Mouse (Mus musculus): ENCODE measurements around the gene Alg3. TPM values are rescaled to one million over a fixed set of nuclear protein-coding genes. Genes with fewer than 3 reads are reported as not detected.

The Alg3 gene
- polyA plus RNA-seq, 1 experiment: 18.3 TPM

GRCm38 (mm10) chr16:20610501-20611356 is 806 bp downstream of the Alg3 start:
- TF ChIP-seq POLR2A (IDR thresholded peaks at IDR 0.05; ENCODE audit: extremely low read depth, insufficient read depth, low read length): peak; percentile 89
- TF ChIP-seq CTCF (IDR thresholded peaks at IDR 0.05; ENCODE audit: extremely low read depth, insufficient read depth, low read length): no peak
- Histone ChIP-seq H3K4me1 (ENCODE audit: control insufficient read depth, insufficient read depth, low read length) (no peaks in the 10 kb centered on the region), H3K4me3 (ENCODE audit: insufficient read depth, low read length) (peak overlapping the region; percentile 68), H3K27ac (ENCODE audit: insufficient read depth, low read length) (no peak overlapping the region)

DNA sequence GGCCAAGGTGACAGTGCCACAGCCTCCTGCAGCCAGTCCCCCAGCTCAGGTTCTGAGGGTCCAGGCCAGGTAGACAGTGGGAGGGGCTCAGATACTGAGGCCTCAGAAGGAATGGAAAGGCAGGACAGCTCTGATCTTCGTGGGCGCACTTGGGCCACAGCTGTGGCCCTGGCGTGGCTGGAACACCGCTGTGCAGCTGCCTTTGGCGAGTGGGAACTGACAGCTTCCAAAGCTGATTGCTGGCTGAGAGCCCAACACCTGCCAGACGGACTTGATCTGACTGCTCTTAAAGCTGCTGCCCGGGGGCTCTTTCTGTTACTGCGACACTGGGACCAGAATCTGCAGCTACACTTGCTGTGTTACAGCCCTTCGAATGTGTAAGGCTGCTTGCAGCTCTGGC is 6.8 kb downstream of the Alg3 start:
- Histone ChIP-seq H3K4me3 (ENCODE audit: insufficient read depth, low read length) (no peak overlapping the region), H3K27ac (ENCODE audit: insufficient read depth, low read length) (no peak overlapping the region), H3K4me1 (ENCODE audit: control insufficient read depth, insufficient read depth, low read length) (no peaks in the 10 kb centered on the region)
- TF ChIP-seq POLR2A (IDR thresholded peaks at IDR 0.05; ENCODE audit: extremely low read depth, insufficient read depth, low read length) (0 out of 2 replicates have a peak, but pooled peaks have one; percentile 7), CTCF (IDR thresholded peaks at IDR 0.05; ENCODE audit: extremely low read depth, insufficient read depth, low read length) (no peak)

GRCm38 (mm10) chr16:20600511-20600910 is 11.0 kb downstream of the Alg3 start:
- TF ChIP-seq POLR2A (IDR thresholded peaks at IDR 0.05; ENCODE audit: extremely low read depth, insufficient read depth, low read length): no peak
- TF ChIP-seq CTCF (IDR thresholded peaks at IDR 0.05; ENCODE audit: extremely low read depth, insufficient read depth, low read length): no peak
- no peak overlapping the region for H3K4me3 ChIP-seq (ENCODE audit: insufficient read depth, low read length)
- no peaks in the 10 kb centered on the region for H3K4me1 ChIP-seq (ENCODE audit: control insufficient read depth, insufficient read depth, low read length)
- no peak overlapping the region for H3K27ac ChIP-seq (ENCODE audit: insufficient read depth, low read length)

GRCm38 (mm10) chr16:20596687-20597441 is 14.7 kb downstream of the Alg3 start:
- TF ChIP-seq POLR2A (IDR thresholded peaks at IDR 0.05; ENCODE audit: extremely low read depth, insufficient read depth, low read length) (no peak), CTCF (IDR thresholded peaks at IDR 0.05; ENCODE audit: extremely low read depth, insufficient read depth, low read length) (no peak)
- Histone ChIP-seq H3K27ac (ENCODE audit: insufficient read depth, low read length) (no peak overlapping the region), H3K4me3 (ENCODE audit: insufficient read depth, low read length) (no peak overlapping the region), H3K4me1 (ENCODE audit: control insufficient read depth, insufficient read depth, low read length) (no peaks in the 10 kb centered on the region)

DNA sequence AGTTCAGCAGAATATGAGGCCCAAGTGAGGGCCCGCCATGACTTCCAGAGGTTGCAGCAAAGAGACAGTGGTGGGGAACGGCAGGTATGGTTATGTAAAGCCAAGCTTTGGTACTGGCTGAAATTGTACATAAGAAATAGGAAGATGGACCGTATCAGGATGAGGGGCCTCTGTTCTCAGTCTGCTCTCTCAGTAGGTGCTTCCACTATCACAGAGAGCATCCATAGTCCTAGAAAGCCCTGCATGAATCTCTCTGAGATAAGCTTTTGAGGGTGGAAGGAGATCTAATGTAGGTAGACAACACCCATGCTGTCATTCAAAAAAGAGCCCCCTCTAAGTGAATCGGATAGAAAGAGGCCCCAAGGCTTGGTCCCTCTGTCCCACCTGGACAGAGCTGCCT is 15.8 kb downstream of the Alg3 start:
- Histone ChIP-seq H3K4me1 (ENCODE audit: control insufficient read depth, insufficient read depth, low read length) (no peaks in the 10 kb centered on the region), H3K4me3 (ENCODE audit: insufficient read depth, low read length) (no peak overlapping the region), H3K27ac (ENCODE audit: insufficient read depth, low read length) (no peak overlapping the region)
- TF ChIP-seq POLR2A (IDR thresholded peaks at IDR 0.05; ENCODE audit: extremely low read depth, insufficient read depth, low read length) (no peak), CTCF (IDR thresholded peaks at IDR 0.05; ENCODE audit: extremely low read depth, insufficient read depth, low read length) (no peak)

- TF ChIP-seq POLR2A (IDR thresholded peaks at IDR 0.05; ENCODE audit: extremely low read depth, insufficient read depth, low read length) (no peak), CTCF (IDR thresholded peaks at IDR 0.05; ENCODE audit: extremely low read depth, insufficient read depth, low read length) (no peak)
These were observed 16.4 kb downstream of the Alg3 start for GRCm38 (mm10) chr16:20595060-20595673.

GRCm38 (mm10) chr16:20591076-20591705 is 20.3 kb downstream of the Alg3 start:
- Histone ChIP-seq H3K4me1 (ENCODE audit: control insufficient read depth, insufficient read depth, low read length) (no peaks in the 10 kb centered on the region), H3K4me3 (ENCODE audit: insufficient read depth, low read length) (peak overlapping the region; percentile 56), H3K27ac (ENCODE audit: insufficient read depth, low read length) (no peak overlapping the region)
- TF ChIP-seq CTCF (IDR thresholded peaks at IDR 0.05; ENCODE audit: extremely low read depth, insufficient read depth, low read length): no peak

More at GRCm38 (mm10) chr16:20595060-20595673, 16.4 kb downstream of the Alg3 start:
- Histone ChIP-seq H3K27ac (ENCODE audit: insufficient read depth, low read length) (no peak overlapping the region), H3K4me1 (ENCODE audit: control insufficient read depth, insufficient read depth, low read length) (no peaks in the 10 kb centered on the region), H3K4me3 (ENCODE audit: insufficient read depth, low read length) (no peak overlapping the region)

GRCm38 (mm10) chr16:20590680-20591038 is 20.9 kb downstream of the Alg3 start:
- no peak overlapping the region for H3K27ac ChIP-seq (ENCODE audit: insufficient read depth, low read length)
- TF ChIP-seq CTCF (IDR thresholded peaks at IDR 0.05; ENCODE audit: extremely low read depth, insufficient read depth, low read length) (no peak), POLR2A (IDR thresholded peaks at IDR 0.05; ENCODE audit: extremely low read depth, insufficient read depth, low read length) (no peak)
- H3K4me1 ChIP-seq (ENCODE audit: control insufficient read depth, insufficient read depth, low read length): no peaks in the 10 kb centered on the region
- H3K4me3 ChIP-seq (ENCODE audit: insufficient read depth, low read length): peak overlapping the region; percentile 56
